Mouse (Mus musculus) heart, embryonic 14.5 days (tissue): ENCODE measurements at regions not wholly inside any gene's neighbourhood (a gene's known extent, or its start where the extent isn't known, plus 50 kb on each side); places are given as distances from the start of the nearest gene placed in this dataset.

Source experiments
- ATAC-seq: fragments of 200-750 bp; cut with Nextera tagmentation; 2 replicates; pipeline ENCODE4 v1.8.0; 2017; ENCODE audit warnings: low read depth, moderate TSS enrichment; ENCODE audit not compliant: insufficient number of reproducible peaks, insufficient read depth, low FRiP score
- H3K27ac ChIP-seq, 2 experiments: fragments of 200-500 bp in 1 of 2; fragments of 300-500 bp in 1 of 2; sonication (generic) in 1 of 2; replicated peaks in 1 of 2; 2 replicates each; pipeline ENCODE4 v1.5.1; 2012 to 2014; ENCODE audit warnings: low read depth in 2 of 2, low read length in 2 of 2, control low read depth in 1 of 2, mild to moderate bottlenecking in 1 of 2, mixed read lengths in 1 of 2; ENCODE audit not compliant: control insufficient read depth in 1 of 2, insufficient read depth in 1 of 2
- H3K27me3 ChIP-seq: fragments of 300-500 bp; sonication (generic); 2 replicates; pipeline ENCODE4 v1.6.1; 2014; ENCODE audit warnings: mild to moderate bottlenecking, low read length, control low read depth; ENCODE audit not compliant: control insufficient read depth, insufficient read depth
- H3K36me3 ChIP-seq: fragments of 300-500 bp; sonication (generic); 2 replicates; pipeline ENCODE4 v1.6.1; 2014; ENCODE audit warnings: mild to moderate bottlenecking, control low read depth, low read length, mixed read lengths; ENCODE audit not compliant: control insufficient read depth, insufficient read depth
- H3K4me1 ChIP-seq, 2 experiments: fragments of 200-500 bp in 1 of 2; fragments of 300-500 bp in 1 of 2; sonication (generic) in 1 of 2; 2 replicates each; pipeline ENCODE4 v1.6.1; 2012 to 2014; ENCODE audit warnings: low read length in 2 of 2, control low read depth in 1 of 2, mixed read lengths in 1 of 2; ENCODE audit not compliant: control insufficient read depth in 2 of 2, insufficient read depth in 2 of 2
- H3K4me2 ChIP-seq: fragments of 300-500 bp; sonication (generic); 2 replicates; pipeline ENCODE4 v1.6.1; 2014; ENCODE audit warnings: mild to moderate bottlenecking, low read length
- H3K4me3 ChIP-seq, 2 experiments: fragments of 200-500 bp in 1 of 2; fragments of 300-500 bp in 1 of 2; sonication (generic) in 1 of 2; 2 replicates each; pipeline ENCODE4 v1.5.1; 2012 to 2014; ENCODE audit warnings: low read length in 2 of 2, mild to moderate bottlenecking in 2 of 2, control low read depth in 1 of 2, low read depth in 1 of 2, moderate library complexity in 1 of 2; ENCODE audit not compliant: control insufficient read depth in 1 of 2, insufficient read depth in 1 of 2
- H3K9ac ChIP-seq: fragments of 300-500 bp; sonication (generic); 2 replicates; pipeline ENCODE4 v1.6.1; 2014; ENCODE audit warnings: mild to moderate bottlenecking, low read length
- H3K9me3 ChIP-seq: fragments of 300-500 bp; sonication (generic); 2 replicates; pipeline ENCODE4 v1.6.1; 2016; ENCODE audit warnings: low read length, control low read depth; ENCODE audit not compliant: control insufficient read depth
- WGBS: fragments of 180-500 bp; shearing (Covaris S2); extraction: QIAGEN DNeasy Blood & Tissue Kit; methylation state at CpG from one replicate; pipeline ENCODE4 v1.1.7; 2014; 5-methylcytosine and 5-hydroxymethylcytosine counted together

DNA sequence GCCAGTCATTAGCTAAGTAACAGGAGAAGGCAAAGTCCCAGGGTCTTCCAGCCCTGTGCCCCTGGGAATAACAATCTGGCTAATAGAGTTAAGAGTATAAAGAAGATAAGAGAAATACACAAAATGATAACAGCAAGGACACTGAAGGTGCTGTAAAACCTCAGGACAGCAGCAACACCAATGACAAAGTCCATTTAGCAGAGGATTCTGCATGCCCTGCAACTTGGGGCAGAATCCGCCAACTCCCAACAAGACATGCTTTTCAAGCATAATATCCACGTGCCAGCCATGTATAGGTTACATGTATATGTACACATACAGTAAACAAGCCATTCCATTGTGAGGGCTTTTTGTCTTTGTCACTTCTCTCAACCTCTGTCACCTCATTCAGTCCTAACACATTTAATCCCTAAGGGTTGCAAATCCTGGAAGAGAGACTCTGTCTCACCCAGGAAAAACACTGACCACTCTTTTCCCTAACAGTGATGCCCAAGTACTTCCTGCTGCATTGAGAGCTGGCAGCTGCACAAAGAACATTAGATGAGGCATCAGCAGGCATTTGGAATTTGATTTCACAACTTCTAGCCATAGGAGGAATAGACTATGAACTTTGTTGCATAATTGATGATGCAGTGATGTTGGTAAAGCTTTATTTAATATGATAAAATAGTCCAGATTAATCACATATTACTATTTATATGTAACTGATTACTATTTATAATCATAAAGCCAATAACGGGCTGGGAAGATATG lies 105.8 kb upstream of the Slc4a7 start:
- no peak overlapping the region for H3K27ac ChIP-seq
- 79% methylated on average over 3 of the region's 3 CpGs for WGBS

DNA sequence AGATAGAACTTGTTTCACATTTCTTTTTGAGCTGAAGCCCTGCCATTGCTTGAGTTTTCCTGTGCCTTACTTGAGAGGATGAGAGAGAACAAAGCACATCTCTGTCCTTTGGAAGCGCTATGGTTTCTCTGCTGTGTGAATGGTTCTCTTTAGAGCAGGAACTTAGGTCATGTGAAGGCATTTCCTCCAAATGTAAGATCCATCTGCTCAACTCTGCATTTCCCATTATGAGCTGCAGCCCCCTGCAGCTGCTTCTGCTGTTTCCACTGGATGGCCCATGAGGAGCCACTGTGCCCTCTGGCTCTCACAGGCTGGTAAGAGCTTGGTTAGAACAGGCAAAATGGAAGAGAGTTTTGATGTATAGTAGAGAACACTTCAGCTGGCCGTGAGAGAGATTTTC lies 102.5 kb upstream of the Slc4a7 start:
- Histone ChIP-seq H3K27ac (no peak overlapping the region), H3K36me3 (no peaks in the 10 kb centered on the region), H3K9ac (no peak overlapping the region), H3K4me2 (no peak overlapping the region), H3K4me1 (no peaks in the 10 kb centered on the region), H3K27me3 (no peaks in the 10 kb centered on the region), H3K9me3 (no peaks in the 10 kb centered on the region), H3K4me3 (no peak overlapping the region)
- WGBS = 60% methylated on average over 2 of the region's 2 CpGs
- ATAC-seq = no peak

More for the DNA sequence above, 105.8 kb upstream of the Slc4a7 start:
- Histone ChIP-seq H3K4me2 (no peak overlapping the region), H3K9me3 (no peaks in the 10 kb centered on the region), H3K4me3 (no peak overlapping the region), H3K36me3 (no peaks in the 10 kb centered on the region), H3K9ac (no peak overlapping the region), H3K4me1 (no peaks in the 10 kb centered on the region), H3K27me3 (no peaks in the 10 kb centered on the region)
- ATAC-seq = no peak

DNA sequence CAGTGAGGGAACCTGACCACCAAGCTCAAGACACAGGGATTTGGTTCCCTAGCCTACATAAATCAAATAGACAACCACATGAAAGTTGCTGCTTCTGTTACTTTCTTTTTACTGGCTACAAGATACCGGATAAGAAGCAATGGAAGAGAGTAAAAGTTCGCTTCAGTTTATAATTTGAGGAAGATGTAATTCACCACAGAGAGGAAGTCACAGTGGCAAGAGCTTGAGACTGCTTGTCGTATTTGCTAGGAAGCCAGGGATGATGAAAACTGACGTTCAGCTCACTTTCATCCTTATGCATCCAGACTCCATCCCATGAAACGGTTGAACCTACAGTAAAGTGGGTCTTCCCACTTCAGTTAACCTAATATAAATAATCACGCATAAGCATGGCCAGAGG lies 102.1 kb upstream of the Slc4a7 start:
- Histone ChIP-seq H3K27me3 (no peaks in the 10 kb centered on the region), H3K9me3 (no peaks in the 10 kb centered on the region), H3K36me3 (no peaks in the 10 kb centered on the region), H3K4me3 (no peak overlapping the region), H3K4me1 (no peaks in the 10 kb centered on the region), H3K27ac (no peak overlapping the region), H3K4me2 (no peak overlapping the region), H3K9ac (no peak overlapping the region)
- WGBS = 71% methylated on average over 6 of the region's 6 CpGs
- ATAC-seq = no peak

DNA sequence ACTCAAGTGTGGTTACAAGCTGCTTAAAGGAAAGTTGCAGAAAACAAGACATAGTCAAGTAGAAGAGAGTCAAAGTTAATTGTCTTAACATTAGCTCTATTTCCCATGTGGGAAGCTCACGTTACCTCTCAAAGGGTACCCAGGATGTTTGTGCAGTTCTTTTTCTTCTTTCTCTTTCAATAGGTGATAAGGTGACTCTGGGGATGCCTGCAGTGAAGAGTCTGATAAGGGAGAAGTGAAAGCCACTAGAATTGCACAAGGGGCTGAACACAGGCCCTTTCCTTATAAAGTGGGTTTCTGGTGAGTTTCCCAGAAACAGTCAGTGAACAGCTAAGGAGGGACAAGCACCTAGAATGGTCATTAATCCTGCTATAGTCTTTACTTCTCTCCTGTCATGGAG lies 98.6 kb upstream of the Slc4a7 start:
- WGBS = 31% methylated on average over 1 of the region's 1 CpGs
- H3K9ac ChIP-seq = no peak overlapping the region
- H3K36me3 ChIP-seq = no peaks in the 10 kb centered on the region
- H3K9me3 ChIP-seq = no peaks in the 10 kb centered on the region
- H3K4me3 ChIP-seq = no peak overlapping the region
- H3K27me3 ChIP-seq = no peaks in the 10 kb centered on the region
- no peaks in the 10 kb centered on the region for H3K4me1 ChIP-seq
- H3K4me2 ChIP-seq = no peak overlapping the region
- no peak for ATAC-seq
- H3K27ac ChIP-seq = no peak overlapping the region

DNA sequence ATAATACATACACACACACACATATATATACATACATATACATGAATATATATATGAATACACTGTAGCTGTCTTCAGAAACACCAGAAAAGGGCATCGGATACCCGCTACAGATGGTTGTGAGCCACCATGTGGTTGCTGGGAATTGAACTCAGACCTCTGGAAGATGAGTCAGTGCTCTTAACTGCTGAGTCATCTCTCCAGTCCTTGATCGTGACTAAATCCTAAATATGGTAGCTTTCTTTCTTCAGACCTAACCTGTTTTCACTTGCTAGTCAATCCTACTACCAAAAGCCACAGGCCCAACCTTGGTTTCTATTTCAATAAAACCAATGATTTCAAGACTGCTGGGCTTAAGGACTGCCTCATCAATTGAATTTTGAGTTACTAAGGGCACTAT lies 95.0 kb upstream of the Slc4a7 start:
- Histone ChIP-seq H3K36me3 (no peaks in the 10 kb centered on the region), H3K9ac (no peak overlapping the region), H3K4me2 (no peak overlapping the region), H3K4me3 (no peak overlapping the region), H3K9me3 (no peaks in the 10 kb centered on the region), H3K27ac (no peak overlapping the region), H3K4me1 (peaks cover 0 to 2% of the 10 kb centered on the region in 2 experiments; a peak in 1 of 4 replicates), H3K27me3 (no peaks in the 10 kb centered on the region)
- WGBS = 91% methylated on average over 3 of the region's 3 CpGs
- no peak for ATAC-seq

DNA sequence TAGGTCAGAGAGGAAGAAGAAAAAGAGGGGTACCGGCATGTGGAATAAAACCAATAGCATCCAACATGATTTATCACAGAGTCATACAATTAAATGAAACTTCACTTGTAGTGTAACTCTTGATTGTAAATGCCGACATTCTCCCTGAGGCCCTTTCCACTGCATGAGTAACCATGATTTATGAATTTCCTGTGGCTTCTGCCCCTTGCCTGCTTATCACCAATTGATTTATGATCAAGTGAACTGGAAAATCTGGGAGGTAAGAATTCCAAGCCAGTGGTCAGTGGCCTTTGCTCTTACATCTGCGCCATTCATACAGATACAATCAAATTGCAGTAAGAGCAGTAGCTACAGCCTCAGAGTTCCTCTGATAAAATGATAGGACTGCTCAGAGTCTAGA lies 89.8 kb upstream of the Slc4a7 start:
- 82% methylated on average over 3 of the region's 3 CpGs for WGBS
- Histone ChIP-seq H3K36me3 (no peaks in the 10 kb centered on the region), H3K4me1 (peaks cover 0 to 2% of the 10 kb centered on the region in 2 experiments; a peak in 1 of 4 replicates), H3K9ac (no peak overlapping the region), H3K4me2 (no peak overlapping the region), H3K9me3 (no peaks in the 10 kb centered on the region), H3K27me3 (no peaks in the 10 kb centered on the region), H3K27ac (no peak overlapping the region), H3K4me3 (no peak overlapping the region)
- no peak for ATAC-seq

DNA sequence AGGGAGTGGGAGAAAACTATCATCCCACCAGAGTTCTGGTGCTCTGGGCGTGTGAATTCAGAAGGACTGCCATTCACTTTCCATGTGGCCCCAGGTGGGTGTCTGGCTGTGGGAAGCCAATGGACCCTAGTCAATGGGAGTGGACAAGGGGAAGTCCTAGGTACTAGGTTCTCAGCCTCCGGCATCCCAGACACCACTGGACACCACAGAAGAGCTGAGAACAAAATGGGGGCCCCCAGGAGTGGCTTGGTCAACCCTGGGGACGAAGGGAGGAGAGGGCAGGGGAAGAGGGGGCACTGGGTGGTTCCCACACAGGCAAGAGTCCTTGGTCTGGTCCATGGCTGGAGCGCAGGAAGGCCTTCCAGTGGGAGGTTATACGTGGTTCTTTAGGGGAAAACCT lies 81.8 kb upstream of the Slc4a7 start:
- H3K4me2 ChIP-seq = no peak overlapping the region
- H3K27me3 ChIP-seq = no peaks in the 10 kb centered on the region
- H3K9me3 ChIP-seq = no peaks in the 10 kb centered on the region
- H3K4me3 ChIP-seq = no peak overlapping the region
- no peaks in the 10 kb centered on the region for H3K36me3 ChIP-seq
- no peak for ATAC-seq
- H3K9ac ChIP-seq = no peak overlapping the region
- no peaks in the 10 kb centered on the region for H3K4me1 ChIP-seq
- WGBS = 70% methylated on average over 5 of the region's 5 CpGs
- H3K27ac ChIP-seq = no peak overlapping the region

DNA sequence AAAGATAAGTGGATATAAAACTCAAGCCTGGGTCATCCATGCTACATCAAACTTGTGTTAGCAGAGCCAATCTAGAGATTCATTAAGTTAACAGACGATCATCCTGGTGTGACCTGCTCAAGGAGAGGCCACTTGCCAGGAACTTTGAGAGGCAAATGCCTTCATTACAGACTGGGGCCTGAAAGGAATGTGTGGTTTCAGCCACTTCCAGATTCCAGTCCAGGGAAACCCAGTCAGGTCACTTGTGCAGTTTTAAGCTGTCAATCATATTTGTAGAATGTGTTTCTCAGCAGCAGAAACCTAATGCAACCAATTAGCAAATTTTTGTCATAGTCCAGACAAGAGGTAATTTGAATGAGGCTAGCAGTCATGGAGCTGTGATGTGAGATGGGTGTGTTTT lies 73.4 kb upstream of the Slc4a7 start:
- Histone ChIP-seq H3K4me1 (peaks cover 2 to 6% of the 10 kb centered on the region in 2 experiments), H3K27me3 (no peaks in the 10 kb centered on the region), H3K36me3 (no peaks in the 10 kb centered on the region), H3K27ac (no peak overlapping the region), H3K9ac (no peak overlapping the region), H3K4me3 (no peak overlapping the region), H3K9me3 (no peaks in the 10 kb centered on the region), H3K4me2 (no peak overlapping the region)
- 60% methylated on average over 1 of the region's 1 CpGs for WGBS
- no peak for ATAC-seq
